In the genomic region with DNA sequence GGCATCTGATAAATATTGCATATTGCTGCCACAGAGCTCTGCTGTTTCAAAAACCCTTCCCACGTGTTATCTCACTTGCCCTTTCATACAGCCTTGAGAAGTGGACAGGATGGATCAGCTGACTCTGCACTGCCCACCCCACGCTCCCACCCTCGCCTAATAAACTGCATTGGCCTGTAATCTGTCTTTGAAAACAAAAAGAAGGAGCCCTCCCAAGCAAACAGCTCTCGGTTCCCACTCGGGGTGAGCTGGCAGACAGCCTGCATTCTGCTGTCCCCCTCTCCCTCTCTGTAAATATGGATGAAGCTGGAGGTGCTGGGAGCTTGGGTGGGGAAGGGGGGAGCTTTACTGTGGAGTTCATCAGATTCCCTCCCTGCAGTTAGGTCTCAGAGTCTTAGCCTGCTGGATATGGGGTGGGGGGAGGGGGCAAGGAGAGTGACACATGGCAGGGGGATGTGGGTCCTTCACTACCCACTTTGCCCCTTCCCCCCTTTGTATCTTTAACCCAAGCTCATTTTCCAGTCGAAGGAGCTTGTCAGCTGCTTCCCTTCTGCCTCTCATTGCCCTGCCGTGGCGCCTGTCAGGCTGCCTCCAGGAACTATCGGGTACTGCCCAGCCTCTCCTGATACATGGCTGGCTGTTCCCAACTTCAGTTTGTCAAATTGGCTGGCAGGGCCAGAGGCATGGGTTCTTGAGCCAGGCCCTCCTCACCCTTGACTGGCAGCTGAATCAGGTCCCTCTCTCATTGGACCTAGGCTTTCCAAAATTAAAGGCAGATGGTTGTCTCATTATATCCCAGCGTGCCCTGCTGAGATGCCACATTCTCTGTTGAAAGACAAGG, we compare ENCODE assay signal across 11 mouse cellular contexts. TPM values are rescaled to one million over a fixed set of nuclear protein-coding genes. Genes with fewer than 3 reads are reported as not detected.
DNase-seq lines count a peak whose midpoint lies in the region; ATAC-seq and TF ChIP-seq lines count a peak whose summit lies in the region.
"Had no signal": no experiment of that assay in that cellular context is flagged by ENCODE, and none has a peak within 500 bp of the region (broad histone marks: within the 10 kb centered on the region; RNA-seq: fewer than 3 reads in every experiment).

No protein-coding gene starts in this region.

- 25% methylated on average over 10 of the region's 10 CpGs for WGBS in forebrain, embryonic 13.5 days
- 34% methylated on average over 10 of the region's 10 CpGs for WGBS in midbrain, postnatal 0 days

- no peak overlapping the region for H3K9ac ChIP-seq in forebrain, embryonic 13.5 days
- no peak overlapping the region for H3K9ac ChIP-seq in midbrain, postnatal 0 days (replicated peaks; ENCODE audit: low read length, poor library complexity, severe bottlenecking)
- H3K9ac ChIP-seq: liver, postnatal 0 days had no signal

- peak overlapping the region; percentile 19 for H3K4me2 ChIP-seq in forebrain, embryonic 13.5 days
- H3K4me2 ChIP-seq in midbrain, postnatal 0 days (ENCODE audit: low read depth, low read length, poor library complexity, severe bottlenecking), result no peak overlapping the region

- H3K9me3 ChIP-seq in forebrain, embryonic 13.5 days (replicated peaks), result no peaks in the 10 kb centered on the region
- H3K9me3 ChIP-seq in midbrain, postnatal 0 days (ENCODE audit: low read length), result no peaks in the 10 kb centered on the region

- ATAC-seq in forebrain, embryonic 13.5 days, result peak; percentile 83
- peak; percentile 58 for ATAC-seq in midbrain, postnatal 0 days (ENCODE audit: low FRiP score)
- ATAC-seq: activated CD4-positive, CD25-positive, alpha-beta regulatory T cell, adult 4 months; liver, postnatal 0 days had no signal

- no peak for TF ChIP-seq CTCF in midbrain, postnatal 0 days (IDR thresholded peaks at IDR 0.05)

- no peak overlapping the region for H3K4me3 ChIP-seq in forebrain, embryonic 13.5 days
- H3K4me3 ChIP-seq in midbrain, postnatal 0 days (ENCODE audit: low read depth, low read length), result no peak overlapping the region
- H3K4me3 ChIP-seq: left cerebral cortex, adult 2 months had no signal

- peak overlapping the region; percentile 74 for H3K27ac ChIP-seq in forebrain, embryonic 13.5 days
- peak overlapping the region; percentile 19 for H3K27ac ChIP-seq in midbrain, postnatal 0 days (ENCODE audit: low read depth, low read length)
- H3K27ac ChIP-seq: left cerebral cortex, adult 2 months had no signal

- peaks cover 61% of the 10 kb centered on the region for H3K4me1 ChIP-seq in forebrain, embryonic 13.5 days
- H3K4me1 ChIP-seq in midbrain, postnatal 0 days (ENCODE audit: insufficient read depth, low read length), result 0 out of 2 replicates have a peak, but pooled peaks cover 4% of the 10 kb centered on the region

- H3K36me3 ChIP-seq in forebrain, embryonic 13.5 days (ENCODE audit: poor library complexity, severe bottlenecking), result peaks cover 14% of the 10 kb centered on the region; the same call in 1 of the 2 replicates
- H3K36me3 ChIP-seq in midbrain, postnatal 0 days (ENCODE audit: insufficient read depth, low read length), result peaks cover 2% of the 10 kb centered on the region; the same call in 1 of the 2 replicates

- peak; percentile 28 to 52 for DNase-seq in layer of hippocampus, postnatal 10 days (ENCODE audit: low spot score in 2 of 2)
- no peak for DNase-seq in layer of hippocampus, adult 11-12 months (ENCODE audit: low spot score)
- DNase-seq in cerebellum, adult 11-12 months, result peak; percentile 86
- peak; percentile 82 for DNase-seq in midbrain, postnatal 0 days (ENCODE audit: low spot score)
- DNase-seq in spleen, postnatal 4 days (ENCODE audit: low spot score in 2 of 2), result no peak
- no peak for DNase-seq in urinary bladder, postnatal 10 days (ENCODE audit: low spot score)
- DNase-seq: gastrocnemius, postnatal 14 days; liver, postnatal 0 days had no signal

- H3K27me3 ChIP-seq in forebrain, embryonic 13.5 days, result no peaks in the 10 kb centered on the region
- no peaks in the 10 kb centered on the region for H3K27me3 ChIP-seq in midbrain, postnatal 0 days (ENCODE audit: insufficient read depth, low read length)

RNA-seq across cellular contexts. Expression of a gene that starts 10.6 kb away (rescaled TPM):
- total RNA-seq in layer of hippocampus, postnatal 10 days (2021), result 100 to 1,000 TPM; 288 to 309 TPM
- 291 and 322 TPM in 2 replicates for polyA plus RNA-seq in forebrain, embryonic 13.5 days (2015; fragmentation: Nextera tagmentation; extraction: Ambion mirVana)
- total RNA-seq in midbrain, postnatal 0 days (2014; rRNA removed), result 482 and 524 TPM in 2 replicates
- polyA plus RNA-seq in midbrain, postnatal 0 days (2015; fragmentation: Nextera tagmentation; extraction: Ambion mirVana), result 944 and 984 TPM in 2 replicates

RNA-seq across cellular contexts. Expression of a gene that starts 18.8 kb away (rescaled TPM):
- total RNA-seq in layer of hippocampus, postnatal 10 days (2021), result 10 to 100 TPM in 1 of 2 experiments, 1 to 10 TPM in 1; 8.9 to 10.4 TPM
- polyA plus RNA-seq in forebrain, embryonic 13.5 days (2015; fragmentation: Nextera tagmentation; extraction: Ambion mirVana), result 3.0 and 5.6 TPM in 2 replicates
- total RNA-seq in midbrain, postnatal 0 days (2014; rRNA removed), result 36.9 and 40.8 TPM in 2 replicates
- 21.0 and 27.4 TPM in 2 replicates for polyA plus RNA-seq in midbrain, postnatal 0 days (2015; fragmentation: Nextera tagmentation; extraction: Ambion mirVana)

RNA-seq across cellular contexts. Expression of a gene that starts 45.8 kb away (rescaled TPM):
- 10 to 100 TPM; 67.0 to 72.6 TPM for total RNA-seq in layer of hippocampus, postnatal 10 days (2021)
- polyA plus RNA-seq in forebrain, embryonic 13.5 days (2015; fragmentation: Nextera tagmentation; extraction: Ambion mirVana), result 9.6 and 13.6 TPM in 2 replicates
- 39.1 and 42.1 TPM in 2 replicates for total RNA-seq in midbrain, postnatal 0 days (2014; rRNA removed)
- 14.4 and 14.6 TPM in 2 replicates for polyA plus RNA-seq in midbrain, postnatal 0 days (2015; fragmentation: Nextera tagmentation; extraction: Ambion mirVana)
- polyA plus RNA-seq: activated CD4-positive, CD25-positive, alpha-beta regulatory T cell, adult 4 months; liver, postnatal 0 days had no signal

Comparison
In these comparisons a context has a peak if more than half of its experiments do, and no peak if none do; other contexts are left out.
1. DNase-seq: peak in layer of hippocampus, postnatal 10 days (2 of 2), cerebellum, adult 11-12 months (single experiment) and midbrain, postnatal 0 days (single experiment); none in layer of hippocampus, adult 11-12 months (single experiment), spleen, postnatal 4 days (0 of 2) and urinary bladder, postnatal 10 days (single experiment).